Mouse (Mus musculus) spleen, adult 2 months (tissue): ENCODE measurements around the gene Utp4. TPM values are rescaled to one million over a fixed set of nuclear protein-coding genes. Genes with fewer than 3 reads are reported as not detected.

Source experiments
- DNase-seq, 2 experiments: peaks; one replicate each; pipeline versions ENCODE4 v3.0.0 to v3.0.0-alpha.2; 2012 to 2021; ENCODE audit warnings: low spot score in 2 of 2, low read depth in 1 of 2
- H3K27ac ChIP-seq: fragments of 200-500 bp; 2 replicates; pipeline ENCODE4 v1.5.1; 2012; ENCODE audit warnings: low read length, inconsistent platforms; ENCODE audit not compliant: insufficient read depth
- H3K27me3 ChIP-seq: fragments of 200-500 bp; 2 replicates; pipeline ENCODE4 v1.6.1; 2012; ENCODE audit warnings: mild to moderate bottlenecking, moderate library complexity, low read length, inconsistent platforms; ENCODE audit not compliant: control insufficient read depth, insufficient read depth
- H3K36me3 ChIP-seq: fragments of 200-500 bp; 2 replicates; pipeline ENCODE4 v1.6.1; 2012; ENCODE audit warnings: mild to moderate bottlenecking, low read length, inconsistent platforms; ENCODE audit not compliant: control insufficient read depth, insufficient read depth
- H3K4me1 ChIP-seq: fragments of 200-500 bp; 2 replicates; pipeline ENCODE4 v1.6.1; 2011; ENCODE audit warnings: inconsistent platforms; ENCODE audit not compliant: control insufficient read depth, insufficient read depth, insufficient read length
- H3K4me3 ChIP-seq: fragments of 200-500 bp; 2 replicates; pipeline ENCODE4 v1.5.1; 2011; ENCODE audit warnings: mild to moderate bottlenecking, inconsistent platforms; ENCODE audit not compliant: insufficient read depth, insufficient read length; ENCODE audit errors: extremely low read depth
- CTCF ChIP-seq: fragments of 200-500 bp; IDR thresholded peaks from 2 replicates; pipeline ENCODE4 v1.5.1; 2011; ENCODE audit warnings: mild to moderate bottlenecking, inconsistent platforms; ENCODE audit not compliant: insufficient read depth, insufficient read length, insufficient replicate concordance; ENCODE audit errors: extremely low read depth
- POLR2A ChIP-seq: fragments of 200-500 bp; IDR thresholded peaks from 2 replicates; pipeline ENCODE4 v1.6.1; 2011; ENCODE audit warnings: low read depth, low read length, inconsistent platforms
- WGBS: fragments of 180-500 bp; shearing (Covaris S2); methylation state at CpG from one replicate; pipeline ENCODE4 v1.1.7; 2018; 5-methylcytosine and 5-hydroxymethylcytosine counted together
- polyA plus RNA-seq: library from polyadenylated mRNA; depleted of rRNA; stranded (reverse); fragments of >200 nt; gene quantifications from 2 replicates; pipeline ENCODE4 v1.2.3, GENCODE M21; 2012

Utp4 gene
- polyA plus RNA-seq, 1 experiment, result 13.6 TPM

- no peak for TF ChIP-seq CTCF
- TF ChIP-seq POLR2A, result no peak
- Histone ChIP-seq H3K27ac (no peak overlapping the region), H3K4me3 (no peak overlapping the region), H3K36me3 (peaks cover 26% of the 10 kb centered on the region), H3K27me3 (no peaks in the 10 kb centered on the region), H3K4me1 (no peaks in the 10 kb centered on the region)
- WGBS, result 97% methylated on average over 6 of the region's 6 CpGs
- no peak for DNase-seq
Observed at GRCm38 (mm10) chr8:106906635-106907034, 13.2 kb downstream of the Utp4 start.

- WGBS, result 91% methylated on average over 6 of the region's 6 CpGs
- TF ChIP-seq CTCF, result no peak
- no peak for TF ChIP-seq POLR2A
Observed at GRCm38 (mm10) chr8:106907450-106907849, 14.0 kb downstream of the Utp4 start.

GRCm38 (mm10) chr8:106908291-106908690 is 14.9 kb downstream of the Utp4 start:
- no peak for DNase-seq
- Histone ChIP-seq H3K4me1 (no peaks in the 10 kb centered on the region), H3K4me3 (no peak overlapping the region), H3K27me3 (no peaks in the 10 kb centered on the region), H3K36me3 (peaks cover 30% of the 10 kb centered on the region), H3K27ac (no peak overlapping the region)
- TF ChIP-seq POLR2A (no peak), CTCF (no peak)
- 90% methylated on average over 7 of the region's 7 CpGs for WGBS

More at GRCm38 (mm10) chr8:106907450-106907849, 14.0 kb downstream of the Utp4 start:
- DNase-seq, result no peak
- H3K4me1 ChIP-seq, result no peaks in the 10 kb centered on the region
- H3K27me3 ChIP-seq, result no peaks in the 10 kb centered on the region
- no peak overlapping the region for H3K4me3 ChIP-seq
- no peak overlapping the region for H3K27ac ChIP-seq
- peaks cover 29% of the 10 kb centered on the region for H3K36me3 ChIP-seq

- 94% methylated on average over 10 of the region's 10 CpGs for WGBS
- Histone ChIP-seq H3K27ac (no peak overlapping the region), H3K27me3 (no peaks in the 10 kb centered on the region), H3K4me3 (no peak overlapping the region), H3K4me1 (no peaks in the 10 kb centered on the region), H3K36me3 (peaks cover 34% of the 10 kb centered on the region)
- no peak for DNase-seq
- TF ChIP-seq CTCF (no peak), POLR2A (no peak)
Observed at GRCm38 (mm10) chr8:106913631-106914030, 20.2 kb downstream of the Utp4 start.

- no peaks in the 10 kb centered on the region for H3K4me1 ChIP-seq
- no peaks in the 10 kb centered on the region for H3K27me3 ChIP-seq
- H3K36me3 ChIP-seq, result peaks cover 41% of the 10 kb centered on the region
- DNase-seq, result no peak
- 79% methylated on average over 8 of the region's 8 CpGs for WGBS
- H3K4me3 ChIP-seq, result no peak overlapping the region
- no peak overlapping the region for H3K27ac ChIP-seq
- TF ChIP-seq POLR2A (no peak), CTCF (no peak)
Observed at GRCm38 (mm10) chr8:106919721-106920394, 26.4 kb downstream of the Utp4 start.

- DNase-seq, result no peak
- Histone ChIP-seq H3K36me3 (peaks cover 39% of the 10 kb centered on the region), H3K27me3 (no peaks in the 10 kb centered on the region), H3K4me1 (no peaks in the 10 kb centered on the region), H3K4me3 (no peak overlapping the region), H3K27ac (no peak overlapping the region)
- no peak for TF ChIP-seq CTCF
- no peak for TF ChIP-seq POLR2A
- WGBS, result 98% methylated on average over 5 of the region's 5 CpGs
Observed at GRCm38 (mm10) chr8:106920395-106920741, 26.9 kb downstream of the Utp4 start.

- Histone ChIP-seq H3K36me3 (peaks cover 24% of the 10 kb centered on the region), H3K27ac (no peak overlapping the region), H3K4me1 (no peaks in the 10 kb centered on the region), H3K4me3 (no peak overlapping the region), H3K27me3 (no peaks in the 10 kb centered on the region)
- no peak for DNase-seq
- TF ChIP-seq CTCF (no peak), POLR2A (no peak)
- WGBS, result 82% methylated on average over 4 of the region's 4 CpGs
Observed at GRCm38 (mm10) chr8:106924057-106924456, 30.6 kb downstream of the Utp4 start.
